Mouse (Mus musculus) CD4-positive naive resting alpha-beta T cell, adult 76 days (primary cell): ENCODE measurements around the gene Gm21173. TPM values are rescaled to one million over a fixed set of nuclear protein-coding genes. Genes with fewer than 3 reads are reported as not detected.

Experiments
- total RNA-seq: library from RNA; stranded (reverse); gene quantifications from one replicate; pipeline ENCODE4 v1.2.4, GENCODE M21; 2023

Gene Gm21173
- total RNA-seq, result not detected

DNA sequence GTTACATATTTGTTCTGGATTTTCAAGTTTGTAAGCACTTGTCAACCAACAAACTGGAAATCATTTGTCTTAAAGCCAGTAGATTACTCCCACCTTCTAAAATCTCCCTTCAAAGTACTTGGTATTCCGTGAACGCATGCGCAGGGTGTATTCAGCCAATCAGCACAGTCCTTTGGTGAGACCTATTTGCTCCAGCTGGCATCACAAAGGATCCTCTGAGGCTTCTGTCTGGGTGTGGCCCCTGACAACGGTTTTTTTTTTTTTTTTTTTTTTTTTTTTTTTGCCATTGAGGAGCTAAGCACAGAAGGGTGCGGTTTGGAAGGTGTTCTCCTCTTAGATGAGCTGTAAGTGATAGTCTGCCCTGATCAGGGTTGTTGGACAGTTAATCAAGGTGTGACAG, at the start of gene Gm21173:
TSS of gene Gm21173 (plus strand) at position 301 of the 400 bp plus-strand sequence.

